Mouse (Mus musculus) neural tube, embryonic 14.5 days (tissue): ENCODE measurements around the gene Dlg2. TPM values are rescaled to one million over a fixed set of nuclear protein-coding genes. Genes with fewer than 3 reads are reported as not detected.

Experiments used
- ATAC-seq: fragments of 200-750 bp; cut with Nextera tagmentation; 2 replicates; pipeline ENCODE4 v1.8.0; 2017; ENCODE audit warnings: low read depth, mild to moderate bottlenecking, moderate TSS enrichment, moderate library complexity
- H3K27ac ChIP-seq: fragments of 300-500 bp; sonication (generic); 2 replicates; pipeline ENCODE4 v1.5.1; 2014; ENCODE audit warnings: low read depth, mild to moderate bottlenecking, control low read depth, low read length, moderate library complexity, mixed read lengths
- H3K27me3 ChIP-seq: fragments of 300-500 bp; sonication (generic); 2 replicates; pipeline ENCODE4 v1.6.1; 2014; ENCODE audit warnings: low read length; ENCODE audit not compliant: control insufficient read depth, insufficient read depth
- H3K36me3 ChIP-seq: fragments of 300-500 bp; sonication (generic); 2 replicates; pipeline ENCODE4 v1.6.1; 2014; ENCODE audit warnings: low read length, mixed read lengths; ENCODE audit not compliant: control insufficient read depth, insufficient read depth
- H3K4me1 ChIP-seq: fragments of 300-500 bp; sonication (generic); 2 replicates; pipeline ENCODE4 v1.6.1; 2014; ENCODE audit warnings: low read length; ENCODE audit not compliant: control insufficient read depth, insufficient read depth
- H3K4me2 ChIP-seq: fragments of 300-500 bp; sonication (generic); 2 replicates; pipeline ENCODE4 v1.6.1; 2014; ENCODE audit warnings: mild to moderate bottlenecking, low read depth, low read length, control low read depth
- H3K4me3 ChIP-seq: fragments of 300-500 bp; sonication (generic); 2 replicates; pipeline ENCODE4 v1.5.1; 2014; ENCODE audit warnings: low read depth, low read length, control low read depth, mixed read lengths
- H3K9ac ChIP-seq: fragments of 300-500 bp; sonication (generic); replicated peaks from 2 replicates; pipeline ENCODE4 v1.6.1; 2014; ENCODE audit warnings: low read depth, mild to moderate bottlenecking, control low read depth, low read length, mixed read lengths
- H3K9me3 ChIP-seq: fragments of 300-500 bp; sonication (generic); 2 replicates; pipeline ENCODE4 v1.6.1; 2016; ENCODE audit warnings: low read length; ENCODE audit not compliant: control insufficient read depth
- whole genome bisulfite sequencing: fragments of 180-500 bp; shearing (Covaris S2); extraction: QIAGEN DNeasy Blood & Tissue Kit; methylation state at CpG from one replicate; pipeline ENCODE4 v1.1.7; 2014; 5-methylcytosine and 5-hydroxymethylcytosine counted together
- polyA plus RNA-seq: library from polyadenylated mRNA; unstranded; fragments of >200 nt; fragmentation: Nextera tagmentation; extraction: Ambion mirVana; gene quantifications from 2 replicates; pipeline ENCODE4 v1.2.1, GENCODE M21; 2014

The Dlg2 gene
- polyA plus RNA-seq, 1 experiment from 2014 or later: 48.0 TPM

DNA sequence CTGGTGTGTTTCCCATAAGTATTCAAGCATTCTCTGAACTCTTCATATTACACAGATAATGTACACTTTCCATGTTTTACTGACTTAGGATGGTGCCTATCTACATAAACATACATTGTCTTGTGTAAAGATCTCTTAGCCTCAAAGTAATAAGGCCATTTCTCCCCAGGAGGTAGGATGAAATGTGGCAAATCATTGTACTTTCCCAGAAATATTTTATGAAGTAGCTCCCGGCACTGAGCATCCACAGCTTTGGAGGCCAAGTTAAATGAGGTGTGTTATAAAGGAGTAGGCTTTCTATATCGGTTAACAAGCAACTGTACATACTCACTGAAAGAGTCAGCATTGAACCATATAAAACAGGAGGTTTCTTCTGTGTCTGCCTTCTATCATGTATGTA is 1960.7 kb downstream of the Dlg2 start:
- H3K27ac ChIP-seq: no peak overlapping the region
- no peak overlapping the region for H3K9ac ChIP-seq
- no peaks in the 10 kb centered on the region for H3K27me3 ChIP-seq
- H3K4me3 ChIP-seq: no peak overlapping the region
- H3K36me3 ChIP-seq: no peaks in the 10 kb centered on the region
- H3K4me2 ChIP-seq: no peak overlapping the region
- no peaks in the 10 kb centered on the region for H3K9me3 ChIP-seq
- WGBS: 72% methylated on average over 2 of the region's 2 CpGs
- no peaks in the 10 kb centered on the region for H3K4me1 ChIP-seq
- ATAC-seq: no peak

DNA sequence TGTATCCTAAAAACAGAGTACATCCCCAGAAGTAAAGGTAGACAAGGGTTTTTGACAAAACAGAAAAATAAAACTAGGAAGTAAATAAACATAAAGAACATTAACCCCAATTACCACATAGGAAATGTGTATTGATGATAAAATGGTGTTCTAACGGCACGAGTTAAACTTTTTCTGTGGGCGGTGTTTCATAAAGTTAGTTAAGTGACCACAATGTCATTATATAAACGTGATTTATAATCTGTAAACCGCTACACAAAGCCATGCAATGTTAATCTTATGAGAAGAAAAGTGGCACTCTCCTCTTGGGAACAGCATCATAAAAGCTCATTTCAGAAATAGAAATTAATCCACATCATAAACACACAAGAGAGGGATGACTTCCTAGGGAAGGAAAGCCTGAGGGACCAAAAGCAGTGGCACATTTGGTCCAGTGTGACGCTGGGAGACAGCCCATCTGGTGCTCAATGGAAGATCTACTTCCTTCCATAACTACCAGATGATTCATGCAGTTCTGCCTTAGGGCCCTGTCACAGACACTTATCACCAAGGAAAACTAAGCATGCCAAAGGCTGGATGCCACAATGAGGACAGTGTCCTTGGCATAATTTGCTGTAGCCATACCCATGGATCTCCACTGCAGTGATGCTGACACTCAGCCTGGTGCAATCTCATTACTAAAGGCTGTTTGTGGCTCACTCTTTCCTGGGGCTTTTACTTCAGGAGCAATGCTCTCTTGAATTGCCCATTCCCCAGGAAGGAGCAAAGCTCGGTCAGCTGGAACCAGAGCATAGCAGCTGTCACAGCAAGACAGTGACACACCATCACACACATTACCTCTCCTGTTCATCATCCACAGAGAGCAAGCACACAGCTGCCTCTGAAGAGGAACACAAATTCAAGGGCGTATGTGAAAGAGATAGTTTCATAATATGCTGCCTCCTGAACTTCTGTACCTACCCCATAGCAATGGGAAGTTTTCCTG is 1963.3 kb downstream of the Dlg2 start:
- peak; percentile 38 for ATAC-seq
- no peak overlapping the region for H3K27ac ChIP-seq
- WGBS: 67% methylated on average over 8 of the region's 8 CpGs

DNA sequence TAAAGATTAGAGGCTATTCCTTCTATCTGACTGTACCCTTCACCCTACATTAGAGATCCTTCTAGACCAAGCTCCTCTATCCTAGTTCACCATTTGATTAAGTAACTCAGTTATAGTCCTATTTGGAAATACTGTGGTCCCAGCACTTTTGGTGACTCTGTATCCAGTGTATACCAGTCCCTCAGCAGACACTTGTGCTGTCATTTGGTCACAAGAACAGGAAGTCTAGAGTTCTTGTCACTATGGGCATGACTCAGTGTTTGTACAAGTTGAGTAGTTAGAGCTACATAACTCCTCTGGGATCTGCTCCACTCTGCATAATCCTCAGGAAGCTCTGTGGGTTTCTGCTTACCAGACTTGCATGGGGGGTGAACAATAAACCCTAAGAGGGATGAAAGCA is 1965.1 kb downstream of the Dlg2 start:
- no peaks in the 10 kb centered on the region for H3K27me3 ChIP-seq
- no peak for ATAC-seq
- no peak overlapping the region for H3K9ac ChIP-seq
- no peaks in the 10 kb centered on the region for H3K36me3 ChIP-seq
- no peak overlapping the region for H3K4me3 ChIP-seq
- no peak overlapping the region for H3K4me2 ChIP-seq
- H3K9me3 ChIP-seq: no peaks in the 10 kb centered on the region
- H3K4me1 ChIP-seq: no peaks in the 10 kb centered on the region
- H3K27ac ChIP-seq: no peak overlapping the region

More for the DNA sequence above, 1963.3 kb downstream of the Dlg2 start:
- H3K9me3 ChIP-seq: no peaks in the 10 kb centered on the region
- H3K4me1 ChIP-seq: no peaks in the 10 kb centered on the region
- no peak overlapping the region for H3K4me3 ChIP-seq
- no peak overlapping the region for H3K9ac ChIP-seq
- H3K27me3 ChIP-seq: no peaks in the 10 kb centered on the region
- H3K4me2 ChIP-seq: no peak overlapping the region
- H3K36me3 ChIP-seq: no peaks in the 10 kb centered on the region

DNA sequence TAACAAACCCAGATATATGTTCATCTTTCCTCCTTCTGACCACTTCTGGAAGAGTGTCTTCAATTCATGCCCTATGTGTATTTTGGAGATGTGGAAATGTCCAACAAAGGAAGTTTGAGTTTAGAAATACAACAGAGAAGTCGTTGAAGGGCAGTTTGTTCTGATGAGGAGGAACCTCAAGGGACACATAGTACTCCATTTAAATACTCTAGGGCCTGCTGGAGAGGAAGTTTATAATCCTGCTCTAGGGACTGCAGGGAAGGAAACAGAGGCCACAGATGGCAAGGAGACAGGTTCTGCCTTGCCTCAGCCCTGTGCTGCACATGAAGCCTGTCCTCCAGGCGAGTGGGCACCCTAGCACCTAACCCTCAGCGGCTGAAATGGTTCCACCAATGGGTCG is 1965.6 kb downstream of the Dlg2 start:
- H3K27ac ChIP-seq: no peak overlapping the region
- no peak overlapping the region for H3K9ac ChIP-seq
- no peaks in the 10 kb centered on the region for H3K9me3 ChIP-seq
- H3K4me3 ChIP-seq: no peak overlapping the region
- no peak overlapping the region for H3K4me2 ChIP-seq
- ATAC-seq: no peak
- no peaks in the 10 kb centered on the region for H3K27me3 ChIP-seq
- no peaks in the 10 kb centered on the region for H3K4me1 ChIP-seq
- WGBS: 81% methylated on average over 4 of the region's 4 CpGs
- H3K36me3 ChIP-seq: no peaks in the 10 kb centered on the region

DNA sequence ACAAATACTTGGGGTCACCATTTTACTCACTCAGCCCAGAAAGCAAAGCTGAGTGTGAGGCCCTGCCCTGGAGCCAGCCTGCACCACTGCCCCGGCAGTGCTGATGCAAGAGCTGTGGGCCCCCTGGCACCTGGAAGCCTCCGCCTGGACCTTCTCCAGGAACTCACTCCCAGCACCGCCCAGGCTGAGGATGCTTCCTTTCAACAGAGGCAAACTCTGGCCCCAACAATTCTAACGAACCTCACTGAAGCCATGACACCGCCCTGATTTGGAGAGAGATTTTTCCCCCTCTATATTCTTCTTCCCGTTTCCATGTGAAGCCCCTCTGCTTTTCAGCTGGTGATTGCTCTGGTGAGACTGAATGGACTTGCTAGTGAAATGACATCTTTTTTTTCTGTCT is 1971.5 kb downstream of the Dlg2 start:
- H3K27ac ChIP-seq: no peak overlapping the region
- no peak for ATAC-seq

DNA sequence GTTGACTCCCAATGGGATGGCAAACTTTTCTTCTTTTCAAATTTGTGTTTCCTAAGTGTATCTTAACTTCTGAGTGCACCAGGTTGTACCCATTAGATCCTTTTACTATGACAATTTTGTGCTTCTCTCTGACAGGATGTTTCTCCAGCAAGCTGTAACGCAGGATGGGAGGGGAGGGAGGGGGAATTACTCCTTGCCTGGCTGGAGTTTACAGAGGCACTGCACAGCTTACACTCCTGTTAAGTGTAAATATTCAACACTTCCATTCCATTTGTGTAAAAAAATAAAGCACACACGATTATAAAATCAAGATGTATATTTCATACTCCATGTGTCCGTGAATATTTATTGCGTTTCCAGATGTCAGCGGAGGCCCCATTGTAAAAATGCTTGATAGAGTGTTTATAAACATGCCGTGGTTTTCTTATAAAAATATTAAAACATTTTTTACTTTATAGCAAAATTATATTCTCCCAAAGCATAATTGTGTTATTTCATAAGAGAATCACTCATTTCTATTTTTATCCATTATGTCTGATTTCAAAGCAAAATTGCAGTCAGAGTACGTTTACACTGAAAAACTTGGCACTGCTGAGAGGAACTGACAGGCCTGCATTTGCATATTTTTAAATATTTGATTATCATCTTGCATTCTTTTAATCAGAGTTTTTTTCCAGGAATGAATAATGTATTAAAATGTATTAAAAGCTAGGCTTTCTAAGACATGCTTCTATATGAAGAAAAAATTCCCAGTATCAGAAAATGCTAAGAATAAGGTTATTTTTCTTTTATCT is 1972.5 kb downstream of the Dlg2 start:
- no peaks in the 10 kb centered on the region for H3K9me3 ChIP-seq
- ATAC-seq: no peak
- H3K36me3 ChIP-seq: no peaks in the 10 kb centered on the region
- H3K9ac ChIP-seq: no peak overlapping the region
- H3K4me3 ChIP-seq: no peak overlapping the region
- no peaks in the 10 kb centered on the region for H3K4me1 ChIP-seq
- H3K4me2 ChIP-seq: no peak overlapping the region
- 76% methylated on average over 7 of the region's 7 CpGs for WGBS
- no peak overlapping the region for H3K27ac ChIP-seq
- no peaks in the 10 kb centered on the region for H3K27me3 ChIP-seq

More for the DNA sequence above, 1971.5 kb downstream of the Dlg2 start:
- no peaks in the 10 kb centered on the region for H3K9me3 ChIP-seq
- H3K9ac ChIP-seq: no peak overlapping the region
- no peak overlapping the region for H3K4me3 ChIP-seq
- WGBS: 78% methylated on average over 6 of the region's 6 CpGs
- H3K4me1 ChIP-seq: no peaks in the 10 kb centered on the region
- no peaks in the 10 kb centered on the region for H3K27me3 ChIP-seq
- H3K4me2 ChIP-seq: no peak overlapping the region
- H3K36me3 ChIP-seq: no peaks in the 10 kb centered on the region

DNA sequence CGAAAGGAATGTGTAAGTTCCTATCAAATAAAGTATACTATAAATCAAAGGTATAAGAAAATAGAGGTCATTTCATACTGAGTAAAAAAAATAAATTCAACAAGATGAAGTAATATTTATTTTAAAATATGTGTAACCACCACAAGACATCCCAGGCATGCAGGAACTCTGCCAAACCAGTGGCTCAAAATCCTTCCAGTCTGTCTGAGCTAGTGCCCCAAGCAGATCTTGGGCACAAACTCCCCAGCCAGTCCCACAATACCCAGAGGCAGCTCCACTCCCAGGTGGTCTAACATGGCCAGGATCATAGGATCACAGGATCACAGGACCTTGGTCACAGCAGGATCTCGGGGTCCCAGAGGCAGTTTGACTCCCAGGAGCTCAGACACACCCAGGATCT is 1977.7 kb downstream of the Dlg2 start:
- Histone ChIP-seq H3K4me1 (no peaks in the 10 kb centered on the region), H3K36me3 (no peaks in the 10 kb centered on the region), H3K9me3 (no peaks in the 10 kb centered on the region), H3K4me3 (no peak overlapping the region), H3K27me3 (no peaks in the 10 kb centered on the region), H3K9ac (no peak overlapping the region), H3K27ac (no peak overlapping the region), H3K4me2 (no peak overlapping the region)
- WGBS: 91% methylated on average over 2 of the region's 2 CpGs
- no peak for ATAC-seq

DNA sequence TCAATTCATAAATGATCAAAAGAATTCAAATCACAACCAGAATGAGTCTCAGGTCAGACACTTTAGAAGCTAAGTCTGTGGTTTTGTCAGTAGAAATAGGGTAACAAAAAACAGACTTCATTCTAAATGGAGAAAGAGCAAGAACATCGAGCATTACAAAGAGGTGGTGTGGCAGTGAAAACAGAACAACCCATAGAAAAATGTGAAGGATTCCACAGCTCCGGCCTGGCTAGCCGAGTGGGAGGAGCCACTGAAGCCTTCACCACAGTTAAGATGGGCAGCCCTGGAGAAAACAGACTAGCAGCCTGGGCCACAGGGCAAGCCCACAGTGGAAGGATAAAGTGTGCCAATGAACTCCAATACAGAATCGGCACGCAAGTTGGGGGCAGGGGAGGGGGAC is 1979.5 kb downstream of the Dlg2 start:
- H3K4me1 ChIP-seq: no peaks in the 10 kb centered on the region
- 64% methylated on average over 5 of the region's 5 CpGs for whole genome bisulfite sequencing

DNA sequence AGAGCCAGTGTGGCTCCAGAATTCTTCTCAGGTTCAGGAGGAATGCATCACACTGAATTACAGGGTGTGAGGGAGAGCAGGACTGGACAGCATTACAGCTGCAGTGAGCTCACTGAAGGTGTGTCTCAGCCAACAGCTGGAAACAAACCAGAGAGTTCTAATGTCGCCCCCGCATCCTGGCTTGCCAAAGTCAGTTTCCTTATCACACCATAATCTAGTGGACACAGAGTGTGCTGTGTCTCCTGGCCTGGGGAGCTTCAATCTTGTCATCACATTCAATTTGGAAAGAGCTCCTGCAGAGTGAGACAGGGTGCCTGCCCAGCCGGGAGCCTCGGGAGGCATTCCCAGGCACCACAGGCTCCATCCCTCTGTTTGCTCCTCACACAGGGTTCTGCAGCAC is 1981.3 kb downstream of the Dlg2 start:
- 63% methylated on average over 4 of the region's 4 CpGs for WGBS

More for the DNA sequence above, 1979.5 kb downstream of the Dlg2 start:
- Histone ChIP-seq H3K9me3 (no peaks in the 10 kb centered on the region), H3K27me3 (no peaks in the 10 kb centered on the region), H3K36me3 (no peaks in the 10 kb centered on the region), H3K4me2 (no peak overlapping the region), H3K9ac (no peak overlapping the region), H3K4me3 (no peak overlapping the region), H3K27ac (no peak overlapping the region)
- ATAC-seq: no peak

More for the DNA sequence above, 1981.3 kb downstream of the Dlg2 start:
- Histone ChIP-seq H3K4me1 (no peaks in the 10 kb centered on the region), H3K4me3 (no peak overlapping the region), H3K27me3 (no peaks in the 10 kb centered on the region), H3K4me2 (no peak overlapping the region), H3K36me3 (no peaks in the 10 kb centered on the region), H3K27ac (no peak overlapping the region), H3K9me3 (no peaks in the 10 kb centered on the region), H3K9ac (no peak overlapping the region)
- no peak for ATAC-seq
